Mouse (Mus musculus): ENCODE measurements around the gene 1700001C02Rik. TPM values are rescaled to one million over a fixed set of nuclear protein-coding genes. Genes with fewer than 3 reads are reported as not detected.
A peak's percentile ranks its signal among the peaks of the same experiment; 100 is the strongest.

1700001C02Rik gene
- polyA plus RNA-seq (2015; fragmentation: Nextera tagmentation; extraction: Ambion mirVana) = 21.7 and 23.9 TPM in 2 replicates

DNA sequence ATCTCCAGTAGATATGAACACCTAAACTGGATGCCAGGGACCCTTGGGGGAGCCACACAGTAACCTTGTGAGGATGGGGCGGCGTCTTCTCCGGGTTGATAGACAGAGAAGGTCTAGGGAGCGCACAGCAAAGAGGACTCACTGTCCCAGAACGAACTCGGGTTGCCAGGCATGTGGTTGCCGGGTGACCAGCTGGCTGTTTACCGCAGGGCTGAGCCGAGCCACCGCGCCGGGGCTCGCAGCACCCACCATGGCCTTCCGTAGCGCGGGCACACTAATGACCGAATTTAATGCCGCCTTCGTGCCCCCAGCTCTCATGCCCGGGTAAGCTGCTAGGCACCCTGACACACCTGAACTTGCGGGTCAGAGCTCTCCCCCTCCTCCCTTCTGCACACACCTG lies at the start of gene 1700001C02Rik:
Gene 1700001C02Rik (plus strand): TSS at position 187 of the 400 bp plus-strand sequence.
- TF ChIP-seq EP300 (IDR thresholded peaks at IDR 0.05) (no peak), CTCF (IDR thresholded peaks at IDR 0.05) (no peak)
- Histone ChIP-seq H3K27ac (ENCODE audit: low read length) (no peak within 1 kb of the TSS), H3K36me3 (ENCODE audit: insufficient read depth, low read length) (no peaks in the 10 kb centered on the region), H3K27me3 (replicated peaks; ENCODE audit: insufficient read depth, low read length) (no peaks in the 10 kb centered on the region), H3K4me2 (replicated peaks; ENCODE audit: low read depth, low read length) (peak within 1 kb of the TSS; percentile 48), H3K4me1 (ENCODE audit: insufficient read depth, low read depth, low read length) (no peaks in the 10 kb centered on the region), H3K4me3 (ENCODE audit: low read depth, low read length) (0 out of 2 replicates have a peak within 1 kb of the TSS, but pooled peaks have one; percentile 10), H3K9ac (replicated peaks; ENCODE audit: low read depth) (no peak within 1 kb of the TSS), H3K9me3 (ENCODE audit: low read length) (no peaks in the 10 kb centered on the region)
- DNase-seq (ENCODE audit: low spot score) (no peak), ATAC-seq (peak; percentile 26; the same call in 1 of the 2 replicates)
- WGBS = 22% methylated on average over 21 of the region's 21 CpGs

DNA sequence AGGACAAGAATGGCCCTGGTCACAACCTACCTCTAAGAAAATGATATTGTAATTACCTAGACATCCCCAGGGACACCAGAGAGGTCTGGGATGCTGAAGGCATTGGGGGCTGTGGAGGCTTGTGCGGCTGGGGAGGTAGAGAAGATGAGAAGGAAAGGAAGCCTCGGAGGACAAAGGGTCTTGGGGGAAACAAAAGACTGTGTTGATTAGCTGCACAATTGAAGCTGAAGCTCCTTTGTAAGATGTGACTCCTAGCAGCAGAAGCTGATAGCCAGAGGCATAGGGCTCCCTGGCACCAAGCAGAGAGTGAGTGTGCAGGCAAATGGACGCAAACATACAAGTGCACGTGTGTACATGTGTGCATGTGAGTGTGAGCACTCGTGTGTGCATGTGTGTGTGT lies 49.2 kb upstream of the 1700001C02Rik start:
- H3K27ac ChIP-seq (ENCODE audit: low read length) = no peak overlapping the region
- no peaks in the 10 kb centered on the region for H3K4me1 ChIP-seq (ENCODE audit: insufficient read depth, low read depth, low read length)
- no peak for DNase-seq (ENCODE audit: low spot score)
- no peaks in the 10 kb centered on the region for H3K36me3 ChIP-seq (ENCODE audit: insufficient read depth, low read length)
- TF ChIP-seq EP300 (IDR thresholded peaks at IDR 0.05) (no peak), CTCF (IDR thresholded peaks at IDR 0.05) (no peak)
- no peak overlapping the region for H3K4me3 ChIP-seq (ENCODE audit: low read depth, low read length)
- H3K27me3 ChIP-seq (replicated peaks; ENCODE audit: insufficient read depth, low read length) = no peaks in the 10 kb centered on the region
- ATAC-seq = no peak
- H3K9me3 ChIP-seq (ENCODE audit: low read length) = no peaks in the 10 kb centered on the region
- no peak overlapping the region for H3K9ac ChIP-seq (replicated peaks; ENCODE audit: low read depth)
- no peak overlapping the region for H3K4me2 ChIP-seq (replicated peaks; ENCODE audit: low read depth, low read length)
- WGBS = 71% methylated on average over 5 of the region's 5 CpGs

GRCm38 (mm10) chr5:30423121-30423520 lies 42.7 kb upstream of the 1700001C02Rik start:
- Histone ChIP-seq H3K9ac (replicated peaks; ENCODE audit: low read depth) (no peak overlapping the region), H3K36me3 (ENCODE audit: insufficient read depth, low read length) (no peaks in the 10 kb centered on the region), H3K27me3 (replicated peaks; ENCODE audit: insufficient read depth, low read length) (no peaks in the 10 kb centered on the region), H3K9me3 (ENCODE audit: low read length) (no peaks in the 10 kb centered on the region), H3K4me1 (ENCODE audit: insufficient read depth, low read depth, low read length) (no peaks in the 10 kb centered on the region), H3K4me2 (replicated peaks; ENCODE audit: low read depth, low read length) (no peak overlapping the region), H3K4me3 (ENCODE audit: low read depth, low read length) (no peak overlapping the region), H3K27ac (ENCODE audit: low read length) (no peak overlapping the region)
- no peak for TF ChIP-seq CTCF (IDR thresholded peaks at IDR 0.05)
- TF ChIP-seq EP300 (IDR thresholded peaks at IDR 0.05) = no peak
- DNase-seq (ENCODE audit: low spot score) (no peak), ATAC-seq (no peak)
- 73% methylated on average over 4 of the region's 4 CpGs for WGBS

DNA sequence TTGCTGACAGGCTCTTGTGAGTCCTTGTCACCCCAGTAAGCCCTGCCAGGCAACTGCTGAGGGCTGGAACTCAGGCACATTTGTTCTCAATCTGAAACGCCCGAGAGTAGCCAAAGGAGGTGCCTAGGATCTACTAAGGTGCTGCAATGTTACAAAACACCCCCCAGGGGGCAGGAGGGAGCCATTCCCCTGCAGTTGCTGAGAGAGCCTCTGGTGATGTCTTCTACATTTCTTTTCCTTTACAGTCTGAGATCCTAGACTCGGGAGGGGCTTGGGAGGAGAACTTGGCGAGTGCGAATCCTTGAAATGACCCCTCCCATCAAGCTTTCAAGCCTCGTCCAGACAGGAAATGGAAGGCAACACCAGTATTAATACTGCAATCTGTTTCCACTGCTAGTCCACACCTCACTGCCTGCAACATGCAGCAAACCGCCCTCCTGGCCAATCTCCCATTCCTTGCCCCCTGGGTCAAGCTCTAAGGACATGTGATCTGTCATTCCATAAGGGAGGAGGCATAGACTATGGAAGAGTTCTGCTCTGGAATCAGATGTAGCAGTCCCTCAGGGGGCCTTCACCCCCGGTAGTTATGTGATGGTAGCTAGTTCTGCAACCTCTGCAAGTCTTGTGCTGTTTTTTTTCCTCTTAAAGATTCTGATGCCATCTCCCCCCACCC lies 42.1 kb upstream of the 1700001C02Rik start:
- peak; percentile 81 for ATAC-seq
- Histone ChIP-seq H3K27ac (ENCODE audit: low read length) (no peak overlapping the region), H3K27me3 (replicated peaks; ENCODE audit: insufficient read depth, low read length) (no peaks in the 10 kb centered on the region), H3K4me3 (ENCODE audit: low read depth, low read length) (no peak overlapping the region), H3K4me1 (ENCODE audit: insufficient read depth, low read depth, low read length) (no peaks in the 10 kb centered on the region), H3K4me2 (replicated peaks; ENCODE audit: low read depth, low read length) (no peak overlapping the region), H3K9me3 (ENCODE audit: low read length) (no peaks in the 10 kb centered on the region), H3K36me3 (ENCODE audit: insufficient read depth, low read length) (no peaks in the 10 kb centered on the region), H3K9ac (replicated peaks; ENCODE audit: low read depth) (no peak overlapping the region)
- DNase-seq (ENCODE audit: low spot score) = peak; percentile 86
- 17% methylated on average over 8 of the region's 8 CpGs for WGBS
- TF ChIP-seq EP300 (IDR thresholded peaks at IDR 0.05) (no peak), CTCF (IDR thresholded peaks at IDR 0.05) (peak; percentile 83)

GRCm38 (mm10) chr5:30427406-30427805 lies 38.4 kb upstream of the 1700001C02Rik start:
- H3K36me3 ChIP-seq (ENCODE audit: insufficient read depth, low read length) = no peaks in the 10 kb centered on the region
- no peaks in the 10 kb centered on the region for H3K27me3 ChIP-seq (replicated peaks; ENCODE audit: insufficient read depth, low read length)
- no peak for TF ChIP-seq EP300 (IDR thresholded peaks at IDR 0.05)
- no peak for TF ChIP-seq CTCF (IDR thresholded peaks at IDR 0.05)
- H3K4me3 ChIP-seq (ENCODE audit: low read depth, low read length) = no peak overlapping the region
- no peak for DNase-seq (ENCODE audit: low spot score)
- H3K4me1 ChIP-seq (ENCODE audit: insufficient read depth, low read depth, low read length) = no peaks in the 10 kb centered on the region
- no peak overlapping the region for H3K4me2 ChIP-seq (replicated peaks; ENCODE audit: low read depth, low read length)
- H3K27ac ChIP-seq (ENCODE audit: low read length) = no peak overlapping the region
- WGBS = 69% methylated on average over 6 of the region's 6 CpGs
- no peak overlapping the region for H3K9ac ChIP-seq (replicated peaks; ENCODE audit: low read depth)
- ATAC-seq = no peak
- no peaks in the 10 kb centered on the region for H3K9me3 ChIP-seq (ENCODE audit: low read length)

DNA sequence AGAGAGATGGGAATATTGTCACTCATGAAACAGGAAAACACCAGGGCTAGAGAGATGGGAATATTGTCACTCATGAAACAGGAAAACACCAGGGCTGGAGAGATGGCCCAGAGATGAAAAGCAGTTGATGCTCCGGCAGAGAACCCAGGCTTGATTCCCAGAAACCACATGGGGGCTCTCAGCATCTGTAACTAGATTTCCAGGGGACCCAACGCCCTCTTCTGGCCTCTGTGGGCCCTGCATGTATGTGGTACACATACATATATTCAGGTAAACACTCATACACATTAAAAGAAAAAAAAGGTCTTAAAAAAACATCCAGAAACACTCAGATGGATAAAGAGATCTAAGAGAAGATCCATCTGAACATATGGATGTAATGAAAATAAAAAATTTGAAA lies 26.9 kb upstream of the 1700001C02Rik start:
- H3K9me3 ChIP-seq (ENCODE audit: low read length) = no peaks in the 10 kb centered on the region
- no peak overlapping the region for H3K9ac ChIP-seq (replicated peaks; ENCODE audit: low read depth)
- H3K4me2 ChIP-seq (replicated peaks; ENCODE audit: low read depth, low read length) = no peak overlapping the region
- no peaks in the 10 kb centered on the region for H3K4me1 ChIP-seq (ENCODE audit: insufficient read depth, low read depth, low read length)
- no peak for ATAC-seq
- no peaks in the 10 kb centered on the region for H3K27me3 ChIP-seq (replicated peaks; ENCODE audit: insufficient read depth, low read length)
- TF ChIP-seq EP300 (IDR thresholded peaks at IDR 0.05) = no peak
- no peak for TF ChIP-seq CTCF (IDR thresholded peaks at IDR 0.05)
- DNase-seq (ENCODE audit: low spot score) = no peak
- H3K4me3 ChIP-seq (ENCODE audit: low read depth, low read length) = no peak overlapping the region
- WGBS = 25% methylated on average over 2 of the region's 2 CpGs
- H3K27ac ChIP-seq (ENCODE audit: low read length) = no peak overlapping the region
- no peaks in the 10 kb centered on the region for H3K36me3 ChIP-seq (ENCODE audit: insufficient read depth, low read length)
